Mouse (Mus musculus) forebrain, embryonic 13.5 days (tissue): ENCODE data around the gene Mapk10. TPM values are rescaled to one million over a fixed set of nuclear protein-coding genes. Genes with fewer than 3 reads are reported as not detected.
"Not testable (repeated sequence)": the region's sequence is repeated elsewhere in the genome, so short reads cannot be mapped to it uniquely, and the experiment has no call there.

ENCODE experiments used
- ATAC-seq: fragments of 200-750 bp; cut with Nextera tagmentation; 2 replicates; pipeline ENCODE4 v1.8.0; 2017
- H3K27ac ChIP-seq: fragments of 300-500 bp; sonication (generic); 2 replicates; pipeline ENCODE4 v1.5.1; 2015; ENCODE audit warnings: inconsistent platforms, mild to moderate bottlenecking, moderate library complexity
- H3K27me3 ChIP-seq: fragments of 300-500 bp; sonication (generic); 2 replicates; pipeline ENCODE4 v1.6.1; 2015; ENCODE audit warnings: mild to moderate bottlenecking, inconsistent platforms
- H3K36me3 ChIP-seq: fragments of 300-500 bp; sonication (generic); 2 replicates; pipeline ENCODE4 v1.6.1; 2015; ENCODE audit warnings: mild to moderate bottlenecking, inconsistent platforms; ENCODE audit not compliant: poor library complexity, severe bottlenecking
- H3K4me1 ChIP-seq: fragments of 300-500 bp; sonication (generic); 2 replicates; pipeline ENCODE4 v1.6.1; 2015; ENCODE audit warnings: inconsistent platforms
- H3K4me2 ChIP-seq: fragments of 300-500 bp; sonication (generic); 2 replicates; pipeline ENCODE4 v1.6.1; 2015; ENCODE audit warnings: inconsistent platforms, mild to moderate bottlenecking, moderate library complexity
- H3K4me3 ChIP-seq: fragments of 300-500 bp; sonication (generic); 2 replicates; pipeline ENCODE4 v1.5.1; 2015; ENCODE audit warnings: mild to moderate bottlenecking, inconsistent platforms
- H3K9ac ChIP-seq: fragments of 300-500 bp; sonication (generic); 2 replicates; pipeline ENCODE4 v1.6.1; 2015; ENCODE audit warnings: mild to moderate bottlenecking, inconsistent platforms
- H3K9me3 ChIP-seq: fragments of 300-500 bp; sonication (generic); replicated peaks from 2 replicates; pipeline ENCODE4 v1.6.1; 2016; ENCODE audit warnings: inconsistent platforms
- WGBS: fragments of 180-500 bp; shearing (Covaris S2); methylation state at CpG from one replicate; pipeline ENCODE4 v1.1.7; 2015; 5-methylcytosine and 5-hydroxymethylcytosine counted together
- polyA plus RNA-seq: library from polyadenylated mRNA; unstranded; fragments of >200 nt; fragmentation: Nextera tagmentation; extraction: Ambion mirVana; gene quantifications from 2 replicates; pipeline ENCODE4 v1.2.1, GENCODE M21; 2015

Mapk10 gene
- polyA plus RNA-seq, 1 experiment from 2014 or later: 53.0 TPM

DNA sequence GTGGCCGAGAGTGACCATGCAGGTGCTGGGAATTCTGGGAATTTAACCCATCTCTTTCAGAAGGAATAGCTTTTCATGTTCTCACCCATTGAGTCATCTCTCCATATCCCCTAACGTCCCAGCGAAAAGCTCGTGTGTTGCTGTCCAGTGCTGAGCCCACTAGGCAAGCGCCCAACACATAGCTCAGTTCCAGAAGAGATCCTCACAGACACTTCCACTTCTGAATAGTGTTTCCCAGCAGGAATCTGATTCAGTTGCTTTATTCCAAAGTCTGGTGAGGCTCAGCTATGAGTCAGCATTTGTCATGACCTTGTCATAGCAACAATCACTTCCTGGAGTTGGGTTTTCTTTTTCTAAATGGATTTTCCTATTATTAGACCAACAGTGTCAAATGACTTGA lies 217.2 kb downstream of the Mapk10 start:
- ATAC-seq: no peak
- 78% methylated on average over 5 of the region's 5 CpGs for WGBS
- no peak overlapping the region for H3K4me3 ChIP-seq

GRCm38 (mm10) chr5:102991691-102992090 lies 219.4 kb downstream of the Mapk10 start:
- 53% methylated on average over 2 of the region's 2 CpGs for WGBS
- H3K4me3 ChIP-seq: no peak overlapping the region

More for the DNA sequence above, 217.2 kb downstream of the Mapk10 start:
- Histone ChIP-seq H3K4me1 (peaks cover 9% of the 10 kb centered on the region; the same call in 1 of the 2 replicates), H3K9ac (no peak overlapping the region), H3K27me3 (no peaks in the 10 kb centered on the region), H3K4me2 (no peak overlapping the region), H3K36me3 (peaks cover 8% of the 10 kb centered on the region; the same call in 1 of the 2 replicates), H3K9me3 (no peaks in the 10 kb centered on the region), H3K27ac (no peak overlapping the region)

GRCm38 (mm10) chr5:102978382-102978781 lies 232.8 kb downstream of the Mapk10 start:
- no peaks in the 10 kb centered on the region; the same call in 1 of the 2 replicates for H3K36me3 ChIP-seq
- H3K9ac ChIP-seq: no peak overlapping the region
- ATAC-seq: no peak
- WGBS: 81% methylated on average over 2 of the region's 2 CpGs
- H3K4me3 ChIP-seq: no peak overlapping the region
- no peak overlapping the region for H3K4me2 ChIP-seq
- H3K27me3 ChIP-seq: no peaks in the 10 kb centered on the region
- peaks cover 22% of the 10 kb centered on the region for H3K4me1 ChIP-seq
- no peak overlapping the region for H3K27ac ChIP-seq
- H3K9me3 ChIP-seq: no peaks in the 10 kb centered on the region

More at GRCm38 (mm10) chr5:102991691-102992090, 219.4 kb downstream of the Mapk10 start:
- Histone ChIP-seq H3K27me3 (no peaks in the 10 kb centered on the region), H3K4me1 (peaks cover 9% of the 10 kb centered on the region; the same call in 1 of the 2 replicates), H3K9ac (no peak overlapping the region), H3K9me3 (no peaks in the 10 kb centered on the region), H3K4me2 (no peak overlapping the region), H3K36me3 (peaks cover 12% of the 10 kb centered on the region; the same call in 1 of the 2 replicates), H3K27ac (no peak overlapping the region)
- no peak for ATAC-seq

DNA sequence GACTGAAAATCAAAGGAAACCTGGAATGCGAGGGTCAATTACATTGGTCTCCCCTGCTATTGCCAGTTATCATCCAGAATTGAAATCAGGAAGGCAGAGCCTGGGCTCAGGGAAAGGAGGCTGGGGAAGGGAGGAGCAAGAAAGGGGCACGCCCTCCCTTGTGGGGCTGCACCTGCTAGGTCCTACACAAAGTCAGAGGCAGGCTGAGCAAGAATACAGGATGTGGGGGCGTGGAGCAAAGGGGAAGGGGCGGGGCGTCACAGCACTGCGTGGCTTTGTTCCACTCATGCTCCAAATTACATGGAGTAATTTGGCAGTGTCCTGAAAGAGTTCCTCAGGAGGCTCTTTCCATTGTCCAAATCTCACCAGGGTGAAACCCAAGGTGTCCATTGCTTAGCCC lies 234.0 kb downstream of the Mapk10 start:
- no peaks in the 10 kb centered on the region for H3K9me3 ChIP-seq
- no peaks in the 10 kb centered on the region for H3K27me3 ChIP-seq
- H3K9ac ChIP-seq: no peak overlapping the region
- peaks cover 22% of the 10 kb centered on the region for H3K4me1 ChIP-seq
- no peak overlapping the region for H3K4me3 ChIP-seq
- ATAC-seq: peak; percentile 83
- WGBS: 48% methylated on average over 6 of the region's 6 CpGs
- no peaks in the 10 kb centered on the region for H3K36me3 ChIP-seq
- peak overlapping the region; percentile 10; the same call in 1 of the 2 replicates for H3K4me2 ChIP-seq
- peak overlapping the region; percentile 69 for H3K27ac ChIP-seq

DNA sequence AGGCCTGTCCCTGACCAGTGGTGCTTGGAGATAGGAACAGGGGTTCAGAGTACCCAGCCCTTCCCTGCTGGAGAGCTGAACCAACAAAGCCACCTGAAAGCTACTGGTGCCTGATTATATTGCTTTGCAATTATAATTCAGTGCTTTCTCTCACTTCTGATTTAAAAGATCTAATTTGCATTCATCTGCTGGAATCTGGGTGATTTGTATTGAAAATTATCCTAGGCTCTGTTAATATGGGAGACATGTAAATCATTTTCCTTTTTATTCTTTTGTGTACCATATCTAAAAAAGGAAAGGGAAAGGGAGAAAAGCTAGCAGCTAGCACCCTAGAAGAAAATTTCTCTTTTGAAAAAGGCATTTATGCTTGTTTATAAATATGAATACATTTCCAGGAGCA lies 234.6 kb downstream of the Mapk10 start:
- H3K27ac ChIP-seq: peak overlapping the region; percentile 69
- ATAC-seq: 0 out of 2 replicates have a peak, but pooled peaks have one; percentile 29

DNA sequence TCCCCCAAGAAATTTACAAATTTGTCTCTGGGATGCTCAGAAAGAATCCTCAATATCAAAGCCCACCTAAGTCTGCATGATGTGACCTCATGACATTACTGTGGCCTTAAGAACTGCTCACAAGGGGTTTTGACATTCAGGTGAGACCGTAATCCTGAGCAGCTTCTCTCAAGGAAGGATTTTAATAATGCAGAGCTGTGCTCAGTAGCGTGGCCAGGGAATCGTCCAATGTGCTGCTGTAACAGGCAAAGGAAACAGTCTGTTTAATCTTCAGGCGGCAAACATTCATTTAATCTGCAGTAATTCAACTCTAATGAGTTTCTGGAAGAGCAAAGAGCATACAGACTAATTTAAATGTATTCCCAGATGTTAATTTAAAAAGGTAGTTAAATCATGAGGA lies 236.7 kb downstream of the Mapk10 start:
- Histone ChIP-seq H3K36me3 (no peaks in the 10 kb centered on the region), H3K27me3 (no peaks in the 10 kb centered on the region), H3K27ac (no peak overlapping the region), H3K4me1 (peaks cover 22% of the 10 kb centered on the region), H3K9me3 (no peaks in the 10 kb centered on the region), H3K4me2 (no peak overlapping the region), H3K4me3 (no peak overlapping the region), H3K9ac (no peak overlapping the region)
- no peak for ATAC-seq
- WGBS: 41% methylated on average over 4 of the region's 4 CpGs

More for the DNA sequence above, 234.6 kb downstream of the Mapk10 start:
- Histone ChIP-seq H3K4me3 (no peak overlapping the region), H3K36me3 (no peaks in the 10 kb centered on the region), H3K4me2 (no peak overlapping the region), H3K9ac (no peak overlapping the region), H3K4me1 (peaks cover 22% of the 10 kb centered on the region), H3K9me3 (no peaks in the 10 kb centered on the region), H3K27me3 (no peaks in the 10 kb centered on the region)

DNA sequence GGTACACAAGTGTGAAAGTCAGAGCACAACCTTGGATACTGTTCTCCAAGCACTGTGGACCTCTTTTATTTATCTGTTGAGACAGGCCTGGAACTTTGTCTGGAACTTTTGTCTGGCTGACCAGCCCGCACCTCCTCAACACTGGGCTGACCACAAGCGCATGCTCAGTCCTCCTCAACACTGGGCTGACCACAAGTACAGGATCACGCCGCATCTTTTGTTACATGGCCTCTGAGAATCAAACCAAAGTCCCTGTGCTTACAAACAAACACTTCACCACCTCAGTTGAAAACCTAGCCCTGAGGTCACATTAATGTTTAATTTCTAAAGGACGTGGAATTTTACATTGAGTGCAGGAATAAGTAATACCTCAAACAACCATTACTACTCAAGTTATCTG lies 246.7 kb downstream of the Mapk10 start:
- Histone ChIP-seq H3K4me3 (no peak overlapping the region), H3K4me1 (peaks cover 9% of the 10 kb centered on the region; the same call in 1 of the 2 replicates), H3K36me3 (peaks cover 13% of the 10 kb centered on the region; the same call in 1 of the 2 replicates), H3K27me3 (no peaks in the 10 kb centered on the region), H3K9me3 (no peaks in the 10 kb centered on the region), H3K27ac (no peak overlapping the region), H3K4me2 (no peak overlapping the region), H3K9ac (no peak overlapping the region)
- ATAC-seq: no peak
- 95% methylated on average over 5 of the region's 5 CpGs for WGBS

DNA sequence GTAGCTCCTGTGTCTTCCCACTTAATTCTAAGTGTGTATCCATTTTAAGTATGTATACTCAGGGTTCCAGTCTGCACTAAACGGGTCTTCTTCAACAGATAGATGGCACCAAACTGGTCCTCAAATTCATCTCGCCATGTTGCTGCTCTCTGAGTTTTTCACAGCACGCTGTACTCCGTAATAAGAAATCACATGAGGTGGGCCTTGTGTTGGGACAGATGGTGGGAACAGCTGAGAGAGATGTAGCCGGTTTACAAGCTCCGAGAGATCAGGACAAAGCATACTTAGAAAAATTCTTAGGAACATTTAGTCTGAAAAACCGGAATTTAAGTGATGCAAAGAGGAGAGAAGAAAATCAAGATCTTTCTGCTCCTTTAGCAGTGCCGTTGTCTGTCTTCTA lies 257.7 kb downstream of the Mapk10 start:
- H3K27ac ChIP-seq: no peak overlapping the region; the same call in 1 of the 2 replicates
- WGBS: 78% methylated on average over 8 of the region's 8 CpGs
- H3K9me3 ChIP-seq: no peaks in the 10 kb centered on the region
- H3K36me3 ChIP-seq: no peaks in the 10 kb centered on the region; the same call in 1 of the 2 replicates
- H3K27me3 ChIP-seq: no peaks in the 10 kb centered on the region
- H3K4me2 ChIP-seq: no peak overlapping the region
- H3K4me3 ChIP-seq: no peak overlapping the region
- no peaks in the 10 kb centered on the region for H3K4me1 ChIP-seq
- ATAC-seq: peak; percentile 71; the same call in 1 of the 2 replicates
- H3K9ac ChIP-seq: no peak overlapping the region

- Histone ChIP-seq H3K27ac (peak overlapping the region; percentile 8; the same call in 1 of the 2 replicates), H3K9ac (no peak overlapping the region), H3K9me3 (no peaks in the 10 kb centered on the region), H3K27me3 (no peaks in the 10 kb centered on the region), H3K36me3 (no peaks in the 10 kb centered on the region; the same call in 1 of the 2 replicates), H3K4me2 (no peak overlapping the region), H3K4me3 (no peak overlapping the region), H3K4me1 (no peaks in the 10 kb centered on the region)
- no peak for ATAC-seq
- WGBS: 77% methylated on average over 3 of the region's 3 CpGs
Observed at GRCm38 (mm10) chr5:102952918-102953317, 258.2 kb downstream of the Mapk10 start.

- 85% methylated on average over 8 of the region's 8 CpGs for WGBS
- no peak overlapping the region for H3K27ac ChIP-seq
Observed at GRCm38 (mm10) chr5:102947061-102947711, 263.9 kb downstream of the Mapk10 start.

GRCm38 (mm10) chr5:102946625-102947024 lies 264.5 kb downstream of the Mapk10 start:
- ATAC-seq: no peak
- no peaks in the 10 kb centered on the region for H3K27me3 ChIP-seq

More at GRCm38 (mm10) chr5:102947061-102947711, 263.9 kb downstream of the Mapk10 start:
- no peak for ATAC-seq
- Histone ChIP-seq H3K4me2 (no peak overlapping the region), H3K4me3 (no peak overlapping the region), H3K9ac (no peak overlapping the region), H3K27me3 (no peaks in the 10 kb centered on the region), H3K4me1 (0 out of 2 replicates have a peak, but pooled peaks cover 2% of the 10 kb centered on the region), H3K36me3 (0 out of 2 replicates have a peak, but pooled peaks cover 6% of the 10 kb centered on the region), H3K9me3 (no peaks in the 10 kb centered on the region)

DNA sequence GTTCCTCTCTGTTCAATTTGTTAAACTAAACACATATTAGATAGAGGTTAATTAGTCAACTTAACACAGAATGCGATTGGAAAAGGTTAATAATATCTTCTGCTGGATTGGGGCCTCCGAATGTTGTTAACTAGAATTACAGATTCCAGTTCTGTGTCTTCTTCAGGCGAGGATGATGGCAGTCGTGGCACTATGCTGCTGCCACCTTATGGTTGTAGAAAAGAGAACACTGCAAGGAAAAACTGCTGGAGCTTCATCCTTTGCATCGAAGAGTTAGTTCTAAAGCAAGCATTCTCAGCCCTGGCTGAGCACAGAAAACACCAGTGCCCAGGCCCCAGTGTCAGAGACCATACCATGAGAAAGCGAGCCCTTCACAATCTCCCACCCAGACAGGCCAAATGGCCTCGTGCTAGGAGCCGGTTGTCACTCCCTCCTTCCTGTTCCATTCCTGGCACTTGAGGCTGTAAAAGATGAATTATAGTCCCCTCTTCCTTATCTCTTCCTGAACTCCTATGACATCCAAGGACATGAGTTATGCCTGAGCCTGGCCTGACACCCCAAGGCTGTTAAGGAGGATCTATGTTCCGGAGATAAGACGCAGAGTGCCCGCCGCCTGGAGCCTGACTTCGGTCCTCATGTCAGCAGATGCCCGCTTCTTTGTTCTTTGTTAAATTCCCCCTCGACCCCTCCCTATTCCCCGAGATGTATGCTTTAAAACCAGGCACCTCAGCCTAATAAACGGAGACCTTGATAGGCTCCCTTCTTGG lies 267.1 kb downstream of the Mapk10 start:
- H3K4me1 ChIP-seq, H3K9me3 ChIP-seq, H3K4me3 ChIP-seq, ATAC-seq, H3K4me2 ChIP-seq, H3K27ac ChIP-seq, H3K9ac ChIP-seq, H3K27me3 ChIP-seq, H3K36me3 ChIP-seq: not testable (repeated sequence)
- 91% methylated on average over 17 of the region's 17 CpGs for WGBS

More at GRCm38 (mm10) chr5:102946625-102947024, 264.5 kb downstream of the Mapk10 start:
- WGBS: 87% methylated on average over 8 of the region's 8 CpGs
- H3K4me2 ChIP-seq: no peak overlapping the region
- 0 out of 2 replicates have a peak, but pooled peaks cover 2% of the 10 kb centered on the region for H3K4me1 ChIP-seq
- H3K27ac ChIP-seq: no peak overlapping the region
- H3K9me3 ChIP-seq: no peaks in the 10 kb centered on the region
- no peak overlapping the region for H3K4me3 ChIP-seq
- 0 out of 2 replicates have a peak, but pooled peaks cover 6% of the 10 kb centered on the region for H3K36me3 ChIP-seq
- no peak overlapping the region for H3K9ac ChIP-seq
